Mouse (Mus musculus): Measurements from ENCODE around the gene Pnmt. TPM values are rescaled to one million over a fixed set of nuclear protein-coding genes. Genes with fewer than 3 reads are reported as not detected.

Pnmt gene
- polyA plus RNA-seq, 1 experiment from 2014 or later: 1.3 TPM

DNA sequence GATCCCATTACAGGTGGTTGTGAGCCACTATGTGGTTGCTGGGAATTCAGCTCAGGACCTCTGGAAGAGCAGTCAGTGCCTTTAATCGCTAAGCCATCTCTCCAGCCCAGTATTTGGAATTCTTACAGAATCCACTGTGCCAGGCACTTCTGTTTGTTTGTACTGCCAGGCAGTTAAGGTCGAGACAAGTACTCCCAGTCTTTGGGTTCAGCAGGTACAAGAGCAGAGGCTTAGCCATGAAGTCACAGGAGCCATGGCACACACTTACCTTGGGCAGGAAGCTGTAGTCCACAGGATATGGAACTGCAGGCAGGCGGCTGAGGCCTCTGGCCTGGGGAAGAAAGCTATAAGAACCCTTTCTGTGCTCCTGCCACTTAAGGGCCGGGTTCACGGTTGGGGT is 22.4 kb upstream of the Pnmt start:
- ATAC-seq (replicated peaks): no peak
- H3K4me2 ChIP-seq: no peak overlapping the region
- peaks cover 35% of the 10 kb centered on the region for H3K4me1 ChIP-seq
- H3K27ac ChIP-seq: no peak overlapping the region
- no peaks in the 10 kb centered on the region for H3K36me3 ChIP-seq (replicated peaks)
- no peaks in the 10 kb centered on the region for H3K9me3 ChIP-seq
- no peak overlapping the region for H3K9ac ChIP-seq
- WGBS: 86% methylated on average over 5 of the region's 5 CpGs
- H3K4me3 ChIP-seq: no peak overlapping the region
- no peaks in the 10 kb centered on the region for H3K27me3 ChIP-seq (replicated peaks)

DNA sequence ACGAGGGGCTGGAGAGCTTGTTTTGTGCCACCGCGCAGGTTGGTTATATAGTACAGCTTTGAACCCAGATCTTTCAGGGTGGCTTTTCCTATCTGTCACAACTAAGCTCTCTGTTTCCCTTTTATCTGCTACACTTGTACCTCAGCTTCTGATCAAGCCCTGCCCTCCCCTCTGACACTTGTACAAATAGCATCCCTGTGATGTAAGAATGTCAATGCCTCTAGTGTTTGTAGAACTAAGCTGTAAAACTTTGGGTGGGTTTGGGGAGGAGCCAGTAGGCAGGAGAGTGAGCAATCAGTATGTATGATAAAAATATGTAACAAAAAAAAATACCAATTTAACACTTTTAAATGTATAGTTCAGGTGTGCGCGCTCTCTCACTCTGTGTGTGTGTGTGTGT is 21.8 kb upstream of the Pnmt start:
- Histone ChIP-seq H3K9me3 (no peaks in the 10 kb centered on the region), H3K4me1 (peaks cover 30% of the 10 kb centered on the region), H3K27me3 (replicated peaks) (no peaks in the 10 kb centered on the region), H3K36me3 (replicated peaks) (no peaks in the 10 kb centered on the region), H3K9ac (no peak overlapping the region), H3K4me2 (no peak overlapping the region), H3K4me3 (no peak overlapping the region), H3K27ac (no peak overlapping the region)
- 95% methylated on average over 5 of the region's 5 CpGs for WGBS
- no peak for ATAC-seq (replicated peaks)

DNA sequence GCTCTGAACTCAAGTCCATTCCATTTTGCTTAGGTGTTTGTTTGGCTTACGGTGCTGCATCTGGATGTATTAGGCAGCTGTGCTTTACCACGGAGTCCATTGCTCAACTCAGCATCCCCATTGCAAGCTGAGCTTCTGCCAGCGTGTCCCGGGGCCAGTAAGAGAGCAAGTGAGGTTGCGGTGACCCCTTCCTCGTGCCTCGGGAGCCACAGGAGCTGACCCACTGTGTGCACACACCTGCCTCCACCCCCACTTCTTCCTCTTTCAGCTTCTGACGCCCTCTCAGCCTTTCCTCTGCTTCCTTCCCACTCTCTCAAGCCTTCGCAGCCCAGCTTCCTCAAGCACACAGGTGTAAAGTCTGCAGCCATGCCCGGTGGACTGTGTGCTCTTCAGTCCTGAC is 20.0 kb upstream of the Pnmt start:
- Histone ChIP-seq H3K4me2 (no peak overlapping the region), H3K9ac (no peak overlapping the region), H3K4me3 (no peak overlapping the region), H3K9me3 (no peaks in the 10 kb centered on the region), H3K36me3 (replicated peaks) (no peaks in the 10 kb centered on the region), H3K4me1 (peaks cover 19% of the 10 kb centered on the region), H3K27me3 (replicated peaks) (no peaks in the 10 kb centered on the region), H3K27ac (no peak overlapping the region)
- WGBS: 81% methylated on average over 10 of the region's 10 CpGs
- ATAC-seq (replicated peaks): no peak

DNA sequence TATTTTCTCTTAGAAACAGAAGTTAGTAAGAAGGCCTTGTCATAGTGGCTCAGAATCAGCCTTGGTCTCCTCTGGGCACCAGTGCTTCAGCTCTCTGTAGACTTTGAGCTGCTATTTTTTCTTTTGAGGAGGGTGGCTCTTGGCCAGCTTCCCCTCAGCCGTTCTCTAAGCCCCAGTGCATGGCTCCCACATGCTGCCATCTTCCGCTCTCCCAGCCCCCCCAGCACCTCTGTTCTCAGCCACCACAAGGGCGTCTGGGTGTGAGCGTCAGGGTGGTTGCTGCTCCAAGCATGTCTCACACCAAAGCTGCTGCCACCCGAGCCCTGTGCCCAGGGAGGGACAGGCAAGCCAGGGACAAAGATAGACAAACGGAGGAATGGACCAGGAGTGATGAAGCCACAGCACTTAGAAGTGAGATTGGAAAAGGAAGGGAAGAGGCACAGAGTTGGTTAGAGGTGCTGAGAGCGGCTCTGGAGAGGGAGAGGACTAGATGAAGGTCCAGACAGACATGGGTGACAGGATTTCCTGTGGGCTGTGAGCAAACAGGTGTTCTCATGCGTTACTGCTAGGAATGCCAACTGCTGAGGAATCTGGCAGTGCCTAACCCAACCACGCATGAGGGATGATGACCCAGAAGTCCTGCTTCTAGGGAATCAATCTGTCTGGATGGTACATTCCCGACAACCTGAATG is 18.9 kb upstream of the Pnmt start:
- WGBS: 79% methylated on average over 10 of the region's 10 CpGs
- H3K4me2 ChIP-seq: no peak overlapping the region
- peaks cover 20% of the 10 kb centered on the region for H3K4me1 ChIP-seq
- ATAC-seq (replicated peaks): no peak
- no peak overlapping the region for H3K27ac ChIP-seq
- H3K36me3 ChIP-seq (replicated peaks): no peaks in the 10 kb centered on the region
- no peak overlapping the region for H3K4me3 ChIP-seq
- H3K9ac ChIP-seq: no peak overlapping the region
- H3K27me3 ChIP-seq (replicated peaks): no peaks in the 10 kb centered on the region
- no peaks in the 10 kb centered on the region for H3K9me3 ChIP-seq

DNA sequence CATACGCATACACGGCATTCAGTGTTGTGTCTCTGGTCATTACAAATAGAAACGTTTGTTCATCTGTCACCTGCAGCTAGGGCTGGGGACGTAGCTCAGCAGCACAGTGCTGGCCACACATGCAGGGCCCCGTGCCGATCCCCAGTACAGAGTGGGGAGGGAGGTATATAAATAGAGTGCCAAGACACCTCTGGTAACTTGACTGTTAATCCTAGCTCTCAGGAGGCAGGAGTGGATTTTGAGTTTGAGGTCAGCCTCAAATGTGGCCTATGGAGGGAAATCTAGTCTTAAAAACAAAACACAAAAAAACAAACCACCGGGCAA is 18.4 kb upstream of the Pnmt start:
- Histone ChIP-seq H3K4me1 (peaks cover 23% of the 10 kb centered on the region), H3K36me3 (replicated peaks) (no peaks in the 10 kb centered on the region), H3K9me3 (no peaks in the 10 kb centered on the region), H3K4me2 (no peak overlapping the region), H3K27me3 (replicated peaks) (no peaks in the 10 kb centered on the region), H3K9ac (no peak overlapping the region), H3K4me3 (no peak overlapping the region), H3K27ac (no peak overlapping the region)
- no peak for ATAC-seq (replicated peaks)
- WGBS: 88% methylated on average over 7 of the region's 7 CpGs

DNA sequence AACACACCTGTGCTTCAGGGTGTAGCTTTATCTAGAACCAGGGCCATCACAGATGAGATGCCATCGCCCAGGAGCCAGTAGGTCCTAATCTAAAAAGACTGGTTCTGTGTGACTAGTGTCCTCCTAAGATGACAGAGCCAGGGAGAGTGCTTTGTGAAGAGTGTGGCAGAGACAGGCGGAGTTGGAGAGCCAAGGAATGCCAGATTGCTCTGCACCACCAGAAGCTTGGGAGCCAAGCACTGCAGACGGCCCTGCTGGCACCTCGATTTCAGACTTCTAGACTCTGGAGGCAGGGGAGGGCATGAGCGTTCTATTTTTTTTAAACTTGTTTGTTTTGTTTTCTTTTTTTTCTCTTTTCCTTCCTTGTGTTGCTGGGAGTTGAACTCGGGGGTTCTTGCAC is 16.9 kb upstream of the Pnmt start:
- H3K4me1 ChIP-seq: peaks cover 23% of the 10 kb centered on the region
- WGBS: 83% methylated on average over 6 of the region's 6 CpGs

DNA sequence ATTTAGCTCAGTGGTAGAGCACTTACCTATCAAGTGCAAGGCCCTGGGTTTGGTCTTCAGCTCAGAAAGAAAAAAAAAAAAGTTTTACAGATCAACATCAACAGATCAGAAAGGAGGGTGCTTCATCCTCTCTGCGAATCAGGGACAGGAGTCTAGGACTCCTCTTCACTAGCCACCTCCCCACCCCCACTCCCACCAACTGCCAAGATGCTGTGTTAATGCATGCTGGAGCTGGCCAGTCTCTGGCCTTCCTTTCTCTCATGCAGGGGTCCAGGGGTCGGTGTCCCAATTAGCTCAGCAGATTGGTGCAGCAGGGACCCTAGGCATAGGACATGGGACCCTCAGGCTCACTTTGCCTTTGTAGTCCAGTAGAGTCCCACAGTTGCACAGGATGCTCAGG is 15.7 kb upstream of the Pnmt start:
- no peak overlapping the region for H3K9ac ChIP-seq
- WGBS: 75% methylated on average over 2 of the region's 2 CpGs
- no peak for ATAC-seq (replicated peaks)
- H3K9me3 ChIP-seq: no peaks in the 10 kb centered on the region
- H3K4me1 ChIP-seq: peaks cover 23% of the 10 kb centered on the region
- H3K36me3 ChIP-seq (replicated peaks): no peaks in the 10 kb centered on the region; the same call in 1 of the 2 replicates
- H3K4me3 ChIP-seq: no peak overlapping the region
- no peaks in the 10 kb centered on the region for H3K27me3 ChIP-seq (replicated peaks)
- no peak overlapping the region for H3K27ac ChIP-seq
- H3K4me2 ChIP-seq: no peak overlapping the region

More for the DNA sequence above, 16.9 kb upstream of the Pnmt start:
- no peaks in the 10 kb centered on the region for H3K9me3 ChIP-seq
- H3K9ac ChIP-seq: no peak overlapping the region
- no peaks in the 10 kb centered on the region for H3K36me3 ChIP-seq (replicated peaks)
- ATAC-seq (replicated peaks): no peak
- H3K27ac ChIP-seq: no peak overlapping the region
- H3K27me3 ChIP-seq (replicated peaks): no peaks in the 10 kb centered on the region
- no peak overlapping the region for H3K4me2 ChIP-seq
- no peak overlapping the region for H3K4me3 ChIP-seq

DNA sequence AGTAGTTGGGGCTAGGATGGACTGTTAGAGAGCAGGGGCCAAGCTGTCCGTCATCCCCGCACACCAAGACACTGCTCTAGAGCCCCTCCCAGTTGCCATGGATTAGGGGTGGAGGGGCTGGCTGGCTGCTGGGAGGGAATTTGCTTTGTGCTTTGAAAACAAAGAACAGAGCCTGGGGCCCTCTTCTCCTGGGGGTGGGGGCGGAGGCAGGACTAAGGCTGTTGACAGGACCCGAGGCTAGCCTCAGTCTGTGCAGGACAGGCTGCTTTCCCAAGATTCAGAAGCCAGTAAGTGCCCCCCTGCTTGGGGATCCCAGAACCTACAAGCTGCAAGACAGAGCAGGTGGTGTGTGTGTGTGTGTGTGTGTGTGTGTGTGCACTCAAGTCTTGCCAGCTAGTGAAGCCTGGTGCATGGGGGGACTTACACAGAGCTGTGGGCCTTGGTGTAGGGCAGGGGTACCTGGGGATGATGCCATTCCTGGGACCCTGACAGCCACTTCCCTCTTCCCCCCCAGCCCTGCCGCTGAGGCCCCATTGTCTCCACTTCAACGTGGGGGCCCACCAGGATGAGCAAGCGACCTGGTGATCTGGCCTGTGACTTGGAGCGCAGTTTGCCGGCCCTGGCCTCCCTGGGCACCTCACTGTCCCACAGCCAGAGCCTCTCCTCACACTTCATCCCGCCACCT is 14.6 kb upstream of the Pnmt start:
- Histone ChIP-seq H3K36me3 (replicated peaks) (peaks cover 8% of the 10 kb centered on the region; the same call in 1 of the 2 replicates), H3K4me1 (peaks cover 23% of the 10 kb centered on the region), H3K9ac (no peak overlapping the region), H3K27ac (0 out of 2 replicates have a peak overlapping the region, but pooled peaks have one; percentile 31), H3K9me3 (no peaks in the 10 kb centered on the region), H3K4me3 (no peak overlapping the region), H3K27me3 (replicated peaks) (no peaks in the 10 kb centered on the region), H3K4me2 (peak overlapping the region; percentile 4; the same call in 1 of the 2 replicates)
- peak; percentile 54 for ATAC-seq (replicated peaks)
- 26% methylated on average over 10 of the region's 10 CpGs for WGBS

DNA sequence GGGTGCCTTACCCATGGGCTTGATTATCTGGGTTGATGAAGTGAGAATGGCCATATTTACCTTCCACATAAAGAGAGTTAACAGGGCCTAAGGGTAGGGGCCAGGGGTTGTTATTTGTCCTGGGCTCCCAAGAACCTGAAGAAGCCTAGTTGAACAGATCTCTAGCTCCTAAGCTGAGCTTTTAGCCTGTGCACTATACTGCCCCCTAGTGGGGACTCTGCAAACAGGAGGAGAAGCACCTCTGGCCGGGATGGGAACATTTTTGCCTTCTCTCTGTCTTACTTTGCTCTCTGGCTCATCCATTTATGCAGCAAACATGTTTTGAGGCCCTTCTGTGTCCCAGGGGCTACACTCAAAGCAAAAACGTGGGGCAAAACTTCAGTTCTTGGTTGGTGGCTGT is 13.8 kb upstream of the Pnmt start:
- Histone ChIP-seq H3K27ac (no peak overlapping the region), H3K36me3 (replicated peaks) (peaks cover 15% of the 10 kb centered on the region; the same call in 1 of the 2 replicates), H3K9me3 (no peaks in the 10 kb centered on the region), H3K4me1 (peaks cover 23% of the 10 kb centered on the region), H3K4me3 (no peak overlapping the region), H3K4me2 (no peak overlapping the region), H3K9ac (no peak overlapping the region), H3K27me3 (replicated peaks) (no peaks in the 10 kb centered on the region)
- ATAC-seq (replicated peaks): no peak
- WGBS: 5% methylated on average over 2 of the region's 2 CpGs

DNA sequence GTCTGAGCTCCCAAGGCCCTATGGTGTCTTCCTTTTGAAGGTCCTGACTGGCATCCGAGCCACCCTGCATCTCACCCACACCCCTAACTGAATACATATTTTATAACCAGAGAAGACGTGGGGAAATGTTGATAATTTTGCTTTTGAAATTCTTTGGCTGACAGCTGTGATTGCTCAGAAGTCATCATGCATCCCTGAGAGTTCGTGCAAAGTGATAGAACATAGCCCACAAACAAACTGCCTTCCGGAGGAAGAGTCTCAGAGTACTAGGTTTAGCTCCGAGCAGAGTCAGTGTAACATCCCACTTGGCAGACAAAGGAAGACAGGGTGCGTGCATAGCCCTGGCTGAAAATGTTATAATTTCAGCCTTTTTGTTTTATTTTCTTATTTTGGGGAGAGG is 13.0 kb upstream of the Pnmt start:
- H3K4me2 ChIP-seq: no peak overlapping the region
- H3K27me3 ChIP-seq (replicated peaks): no peaks in the 10 kb centered on the region
- no peak overlapping the region; the same call in 1 of the 2 replicates for H3K9ac ChIP-seq
- peaks cover 19% of the 10 kb centered on the region; the same call in 1 of the 2 replicates for H3K36me3 ChIP-seq (replicated peaks)
- no peak for ATAC-seq (replicated peaks)
- no peak overlapping the region for H3K4me3 ChIP-seq
- WGBS: 93% methylated on average over 6 of the region's 6 CpGs
- no peak overlapping the region for H3K27ac ChIP-seq
- H3K9me3 ChIP-seq: no peaks in the 10 kb centered on the region
- H3K4me1 ChIP-seq: peaks cover 23% of the 10 kb centered on the region

DNA sequence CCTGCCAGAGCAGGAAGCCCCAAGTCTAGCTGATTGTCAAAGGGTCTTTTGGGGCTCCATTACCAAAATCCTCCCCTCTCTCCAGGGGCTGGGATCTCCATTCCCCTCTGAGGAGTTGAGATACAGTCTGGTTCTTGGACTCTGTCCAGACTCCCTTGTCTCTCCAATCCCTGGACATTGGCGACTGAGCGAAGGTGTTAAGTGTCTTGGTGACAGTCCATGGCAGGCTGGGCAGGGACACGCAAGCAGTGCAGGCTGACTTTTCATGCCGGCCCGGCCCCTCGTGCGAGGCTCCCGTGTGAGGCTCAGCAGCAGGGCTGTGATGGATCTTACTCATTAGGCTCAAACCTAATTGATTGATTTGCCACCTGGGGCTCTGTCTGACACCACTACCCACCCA is 12.0 kb upstream of the Pnmt start:
- H3K9me3 ChIP-seq: no peaks in the 10 kb centered on the region
- H3K36me3 ChIP-seq (replicated peaks): peaks cover 23% of the 10 kb centered on the region; the same call in 1 of the 2 replicates
- no peak overlapping the region for H3K4me3 ChIP-seq
- no peaks in the 10 kb centered on the region for H3K27me3 ChIP-seq (replicated peaks)
- ATAC-seq (replicated peaks): no peak
- WGBS: 75% methylated on average over 8 of the region's 8 CpGs
- no peak overlapping the region for H3K9ac ChIP-seq
- H3K27ac ChIP-seq: no peak overlapping the region
- no peak overlapping the region for H3K4me2 ChIP-seq
- H3K4me1 ChIP-seq: peaks cover 23% of the 10 kb centered on the region

DNA sequence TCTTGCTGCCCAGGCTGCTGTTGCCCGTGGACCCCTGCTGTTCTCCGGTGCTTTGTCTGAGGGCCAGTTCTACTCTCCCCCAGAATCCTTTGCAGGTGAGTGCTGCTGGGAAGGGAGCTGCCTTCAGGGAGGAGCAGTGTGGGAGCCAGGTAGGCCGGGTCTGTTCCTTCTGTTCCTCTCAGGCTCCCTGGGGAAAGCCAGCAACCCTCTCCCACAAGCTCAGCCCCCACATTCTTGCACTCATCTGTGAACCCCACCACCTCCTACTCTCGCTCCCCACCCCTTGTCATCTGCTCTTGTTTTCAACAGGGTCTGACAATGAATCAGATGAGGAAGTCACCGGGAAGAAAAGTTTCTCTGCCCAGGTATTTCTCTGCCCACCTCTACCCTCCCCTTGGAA is 9.5 kb upstream of the Pnmt start:
- Histone ChIP-seq H3K4me3 (no peak overlapping the region), H3K9ac (no peak overlapping the region), H3K4me2 (no peak overlapping the region), H3K9me3 (no peaks in the 10 kb centered on the region), H3K27ac (no peak overlapping the region), H3K27me3 (replicated peaks) (no peaks in the 10 kb centered on the region), H3K36me3 (replicated peaks) (peaks cover 23% of the 10 kb centered on the region; the same call in 1 of the 2 replicates), H3K4me1 (peaks cover 10% of the 10 kb centered on the region)
- 73% methylated on average over 5 of the region's 5 CpGs for WGBS
- no peak for ATAC-seq (replicated peaks)

DNA sequence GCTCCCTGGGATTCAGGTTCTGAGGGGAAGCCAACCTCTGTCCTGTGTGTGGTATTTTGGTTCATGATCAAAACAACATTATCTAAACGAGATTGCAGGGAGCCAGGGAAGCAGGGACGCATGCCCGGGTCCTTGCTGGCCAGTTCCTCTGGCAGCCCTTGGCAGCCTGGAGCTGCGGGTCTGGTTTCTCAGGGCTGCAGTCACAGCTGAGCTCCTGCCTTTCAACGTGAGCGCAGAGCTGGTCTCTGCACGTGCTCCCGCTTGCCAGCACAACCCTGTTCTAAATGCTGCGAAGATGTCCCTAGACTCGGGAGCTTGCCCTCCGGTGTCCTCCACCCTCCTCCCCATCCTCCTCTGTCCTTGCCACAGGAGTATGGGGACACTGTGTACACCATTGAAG is 8.5 kb upstream of the Pnmt start:
- Histone ChIP-seq H3K4me2 (no peak overlapping the region), H3K27me3 (replicated peaks) (no peaks in the 10 kb centered on the region), H3K9me3 (no peaks in the 10 kb centered on the region), H3K36me3 (replicated peaks) (peaks cover 23% of the 10 kb centered on the region; the same call in 1 of the 2 replicates), H3K27ac (no peak overlapping the region), H3K9ac (no peak overlapping the region), H3K4me1 (no peaks in the 10 kb centered on the region), H3K4me3 (no peak overlapping the region)
- no peak for ATAC-seq (replicated peaks)
- WGBS: 88% methylated on average over 11 of the region's 11 CpGs
